Mouse (Mus musculus) adipocyte (in vitro differentiated cells): ENCODE measurements around the gene Rnaset2b.
"Not testable (repeated sequence)": the region's sequence is repeated elsewhere in the genome, so short reads cannot be mapped to it uniquely, and the experiment has no call there.

ENCODE experiments used
- DNase-seq: peaks from one replicate; pipeline ENCODE4 v3.0.0-alpha.2; 2016; ENCODE audit warnings: low spot score

Rnaset2b gene

GRCm38 (mm10) chr17:6980144-6980543, 9.7 kb downstream of the Rnaset2b start:
- not testable (repeated sequence) for DNase-seq

- DNase-seq = not testable (repeated sequence)
Measured at GRCm38 (mm10) chr17:6986118-6986517, 15.7 kb downstream of the Rnaset2b start.

GRCm38 (mm10) chr17:6995504-6995903, 25.1 kb downstream of the Rnaset2b start:
- not testable (repeated sequence) for DNase-seq

GRCm38 (mm10) chr17:6996826-6997225, 26.4 kb downstream of the Rnaset2b start:
- DNase-seq = not testable (repeated sequence)

GRCm38 (mm10) chr17:6997778-6998490, 27.5 kb downstream of the Rnaset2b start:
- DNase-seq = not testable (repeated sequence)

- not testable (repeated sequence) for DNase-seq
Measured at GRCm38 (mm10) chr17:7001790-7002585, 31.6 kb downstream of the Rnaset2b start.

GRCm38 (mm10) chr17:7003392-7003791, 33.0 kb downstream of the Rnaset2b start:
- not testable (repeated sequence) for DNase-seq

- not testable (repeated sequence) for DNase-seq
Measured at GRCm38 (mm10) chr17:7005646-7006045, 35.2 kb downstream of the Rnaset2b start.

GRCm38 (mm10) chr17:7008885-7009284, 38.5 kb downstream of the Rnaset2b start:
- DNase-seq = not testable (repeated sequence)

GRCm38 (mm10) chr17:7009440-7009839, 39.0 kb downstream of the Rnaset2b start:
- not testable (repeated sequence) for DNase-seq

- not testable (repeated sequence) for DNase-seq
Measured at GRCm38 (mm10) chr17:7009901-7010300, 39.5 kb downstream of the Rnaset2b start.

- DNase-seq = not testable (repeated sequence)
Measured at GRCm38 (mm10) chr17:7014190-7014589, 43.8 kb downstream of the Rnaset2b start.

- not testable (repeated sequence) for DNase-seq
Measured at GRCm38 (mm10) chr17:7025257-7025656, 54.8 kb downstream of the Rnaset2b start, which contains the start of gene Gm1604a. Gm1604a (plus strand) TSS chr17:7025568.

- DNase-seq = not testable (repeated sequence)
Measured at GRCm38 (mm10) chr17:7025764-7026346, 55.4 kb downstream of the Rnaset2b start.

- DNase-seq = not testable (repeated sequence)
Measured at GRCm38 (mm10) chr17:7030204-7030603, 59.8 kb downstream of the Rnaset2b start.

GRCm38 (mm10) chr17:7030622-7031174, 60.3 kb downstream of the Rnaset2b start:
- DNase-seq = not testable (repeated sequence)

GRCm38 (mm10) chr17:7033192-7034166, 63.0 kb downstream of the Rnaset2b start:
- not testable (repeated sequence) for DNase-seq
